Mouse (Mus musculus): ENCODE data around the gene Gdi1. TPM values are rescaled to one million over a fixed set of nuclear protein-coding genes. Genes with fewer than 3 reads are reported as not detected.
"Not testable (repeated sequence)": the region's sequence is repeated elsewhere in the genome, so short reads cannot be mapped to it uniquely, and the experiment has no call there.

Gdi1 gene
- total RNA-seq, 2 experiments from 2014 or later = 180 to 272 TPM

GRCm38 (mm10) chrX:74328725-74329161 is 23.9 kb downstream of the Gdi1 start, which contains the start of gene Plxna3:
Plxna3 (plus strand) TSS chrX:74329066.
- DNase-seq = peak; percentile 75 to 82

- DNase-seq = no peak
Observed at GRCm38 (mm10) chrX:74329215-74329671, 24.4 kb downstream of the Gdi1 start.

GRCm38 (mm10) chrX:74330166-74330930 is 25.6 kb downstream of the Gdi1 start:
- DNase-seq = no peak

- DNase-seq = no peak
Observed at GRCm38 (mm10) chrX:74352645-74353466, 48.1 kb downstream of the Gdi1 start.

- peak; percentile 87 to 89 for DNase-seq
Observed at GRCm38 (mm10) chrX:74353467-74353770, 48.6 kb downstream of the Gdi1 start, which contains the start of gene Lage3. Lage3 (minus strand) TSS chrX:74353618.

- not testable (repeated sequence) for DNase-seq
Observed at GRCm38 (mm10) chrX:74357069-74357468, 52.3 kb downstream of the Gdi1 start.

GRCm38 (mm10) chrX:74359171-74359570 is 54.4 kb downstream of the Gdi1 start:
- DNase-seq = no peak

Small RNA genes lying within 50 kb of the gene (microRNA-seq; reads per million reads assigned to microRNA genes)
- not detected for gene Mir7091
- gene Mir7092 = not detected

Other genes starting within 250 kb of the Gdi1 start
- not detected for gene Opn1mw, start 177.5 kb upstream of the Gdi1 start, total RNA-seq (2021)
- 10 to 100 TPM; 35.1 to 38.4 TPM for gene Mecp2, start 169.6 kb upstream of the Gdi1 start, total RNA-seq (2021)
- gene Tex28, start 137.2 kb upstream of the Gdi1 start, total RNA-seq (2021) = not detected
- not detected for gene Tktl1, start 127.7 kb upstream of the Gdi1 start, total RNA-seq (2021)
- gene Flna, start 55.2 kb upstream of the Gdi1 start, total RNA-seq (2021) = 100 to 1,000 TPM; 129 to 211 TPM
- gene Emd, start 50.3 kb upstream of the Gdi1 start, total RNA-seq (2021) = 100 to 1,000 TPM in 1 of 2 experiments, 10 to 100 TPM in 1; 53.0 to 121 TPM
- 100 to 1,000 TPM; 409 to 419 TPM for gene Rpl10, start 34.2 kb upstream of the Gdi1 start, total RNA-seq (2021)
- gene Taz, start 23.1 kb upstream of the Gdi1 start, total RNA-seq (2021) = 10 to 100 TPM; 64.7 to 87.2 TPM
- 10 to 100 TPM in 1 of 2 experiments, 1 to 10 TPM in 1; 9.4 to 16.3 TPM for gene Dnase1l1, start 22.7 kb upstream of the Gdi1 start, total RNA-seq (2021)
- 100 to 1,000 TPM; 235 to 239 TPM for gene Atp6ap1, start 7.9 kb upstream of the Gdi1 start, total RNA-seq (2021)
- gene Fam50a, start 8.0 kb downstream of the Gdi1 start, total RNA-seq (2021) = 10 to 100 TPM; 63.3 to 78.7 TPM
- gene Plxna3, start 24.1 kb downstream of the Gdi1 start, total RNA-seq (2021) = 10 to 100 TPM in 1 of 2 experiments, 1 to 10 TPM in 1; 6.0 to 13.1 TPM
- 10 to 100 TPM; 42.8 to 58.2 TPM for gene Lage3, start 48.6 kb downstream of the Gdi1 start, total RNA-seq (2021)
- 10 to 100 TPM; 59.6 to 72.6 TPM for gene Ubl4a, start 68.2 kb downstream of the Gdi1 start, total RNA-seq (2021)
- gene Slc10a3, start 68.4 kb downstream of the Gdi1 start, total RNA-seq (2021) = 10 to 100 TPM; 22.8 to 26.8 TPM
- gene Fam3a, start 88.3 kb downstream of the Gdi1 start, total RNA-seq (2021) = 10 to 100 TPM; 28.6 TPM
- gene Ikbkg, start 88.3 kb downstream of the Gdi1 start, total RNA-seq (2021) = 100 to 1,000 TPM in 1 of 2 experiments, 10 to 100 TPM in 1; 71.2 to 110 TPM
- gene G6pdx, start 124.2 kb downstream of the Gdi1 start, total RNA-seq (2021) = 100 to 1,000 TPM; 172 to 176 TPM
- not detected for gene Gm6880, start 176.4 kb downstream of the Gdi1 start, total RNA-seq (2021)